Mouse (Mus musculus): ENCODE data around the gene Lmo4.

Gene Lmo4

DNA sequence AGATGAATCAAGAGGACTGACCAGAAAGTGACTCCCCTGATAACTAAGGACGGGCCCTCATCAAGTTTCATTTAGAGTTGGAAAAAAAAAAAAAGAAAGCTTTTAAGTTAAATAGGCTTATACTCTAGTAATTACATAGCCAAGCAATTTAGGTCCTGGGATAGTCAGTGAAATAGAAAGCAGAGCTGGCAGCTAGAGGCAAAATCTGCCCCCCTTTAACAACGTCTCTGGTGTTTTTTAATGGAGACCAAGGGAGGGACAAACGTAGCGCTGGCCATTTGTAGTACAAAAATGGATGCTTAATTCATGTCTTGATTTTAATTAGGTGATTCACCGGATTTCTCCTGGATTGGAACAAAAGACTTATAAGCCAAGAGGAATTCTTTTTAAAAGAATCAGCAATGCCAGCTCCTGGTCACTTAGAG, 1.0 kb downstream of the Lmo4 start:
- peak; percentile 66 for DNase-seq (ENCODE audit: low spot score)

- DNase-seq (ENCODE audit: low spot score) = peak; percentile 75
Measured at GRCm38 (mm10) chr3:144203259-144203987, 1.6 kb downstream of the Lmo4 start.

DNA sequence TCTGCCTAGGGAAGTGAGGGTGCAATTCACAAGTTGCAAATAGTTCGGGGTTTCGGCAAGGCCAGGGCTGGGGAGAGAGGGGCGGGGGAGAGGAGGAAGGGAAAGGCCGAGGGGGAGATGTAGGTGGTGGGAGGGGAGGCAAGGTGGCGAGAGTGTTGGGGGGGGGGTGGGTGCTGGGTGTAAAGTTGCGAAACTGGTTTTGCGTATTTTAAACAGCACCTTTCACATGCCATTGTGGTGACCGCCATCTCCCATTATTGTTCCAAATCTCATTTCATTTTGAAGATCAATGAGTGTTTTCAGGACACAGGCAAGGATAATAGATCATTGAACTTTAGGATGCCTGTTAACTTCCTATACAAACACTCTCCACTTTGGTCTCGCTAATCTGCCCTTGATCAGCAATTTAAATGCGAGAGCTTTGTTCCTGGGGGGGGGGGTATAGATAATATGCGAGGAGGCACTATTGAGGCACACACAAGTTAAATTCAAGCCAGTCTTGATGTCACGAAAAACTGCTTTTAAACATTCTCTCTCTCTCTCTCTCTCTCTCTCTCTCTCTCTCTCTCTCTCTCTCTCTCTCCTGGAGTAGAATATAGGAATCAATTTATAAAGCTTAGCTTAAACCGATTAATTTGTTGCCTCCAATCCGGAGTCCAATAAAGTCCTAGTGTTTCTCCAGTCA, 2.3 kb downstream of the Lmo4 start:
- peak; percentile 51 for DNase-seq (ENCODE audit: low spot score)

GRCm38 (mm10) chr3:144201794-144202573, 3.0 kb downstream of the Lmo4 start:
- DNase-seq (ENCODE audit: low spot score) = peak; percentile 83

- DNase-seq (ENCODE audit: low spot score) = no peak
Measured at GRCm38 (mm10) chr3:144185327-144186152, 19.5 kb downstream of the Lmo4 start.

- DNase-seq (ENCODE audit: low spot score) = no peak
Measured at GRCm38 (mm10) chr3:144184918-144185317, 20.1 kb downstream of the Lmo4 start.

GRCm38 (mm10) chr3:144182229-144182628, 22.8 kb downstream of the Lmo4 start:
- DNase-seq (ENCODE audit: low spot score) = no peak

DNA sequence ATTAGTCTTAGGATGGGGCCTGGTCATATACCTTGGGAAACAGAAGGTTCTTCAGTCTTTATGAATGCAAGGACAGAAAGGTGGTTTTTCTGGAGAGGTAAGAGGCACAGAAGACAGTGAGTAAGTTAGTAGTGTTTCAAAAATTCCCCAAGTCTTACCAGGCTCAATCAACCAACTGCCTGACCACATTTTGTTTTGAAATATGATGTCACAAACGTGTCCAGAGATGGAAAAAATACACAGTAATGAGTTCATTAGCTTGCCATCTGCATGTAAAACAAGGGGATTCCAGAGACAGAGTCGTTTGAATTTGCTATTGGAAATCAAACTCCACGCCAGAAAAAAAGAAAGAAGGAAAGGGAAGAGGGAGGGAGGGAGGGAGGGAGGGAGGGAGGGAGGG, 26.1 kb downstream of the Lmo4 start:
- no peak for DNase-seq (ENCODE audit: low spot score)

GRCm38 (mm10) chr3:144173866-144174588, 31.0 kb downstream of the Lmo4 start:
- DNase-seq (ENCODE audit: low spot score) = no peak

GRCm38 (mm10) chr3:144173138-144173537, 31.9 kb downstream of the Lmo4 start:
- no peak for DNase-seq (ENCODE audit: low spot score)

DNA sequence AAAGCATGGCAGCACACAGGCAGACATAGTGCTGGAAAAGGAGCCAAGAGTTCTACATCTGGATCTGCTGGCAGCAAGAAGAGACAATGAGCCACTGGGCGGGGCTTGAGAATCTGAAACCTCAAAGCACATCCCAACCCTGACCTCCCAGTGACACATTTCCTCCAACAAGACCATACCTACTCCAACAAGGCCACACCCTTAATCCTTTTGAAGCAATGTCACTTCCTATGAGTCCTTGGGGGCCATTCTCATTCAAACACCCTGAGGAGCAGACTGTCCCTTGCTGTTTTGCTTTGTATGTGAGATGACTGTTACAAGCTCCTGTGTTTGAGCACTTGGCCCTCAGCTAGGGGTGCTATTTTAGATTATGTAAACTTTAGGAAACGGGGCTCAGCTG, 33.3 kb downstream of the Lmo4 start:
- DNase-seq (ENCODE audit: low spot score) = no peak

GRCm38 (mm10) chr3:144170539-144170938, 34.5 kb downstream of the Lmo4 start:
- no peak for DNase-seq (ENCODE audit: low spot score)

GRCm38 (mm10) chr3:144166439-144167155, 38.4 kb downstream of the Lmo4 start:
- DNase-seq (ENCODE audit: low spot score) = no peak

- DNase-seq (ENCODE audit: low spot score) = no peak
Measured at GRCm38 (mm10) chr3:144165439-144165838, 39.6 kb downstream of the Lmo4 start.

- DNase-seq (ENCODE audit: low spot score) = no peak
Measured at GRCm38 (mm10) chr3:144164665-144165385, 40.2 kb downstream of the Lmo4 start.

DNA sequence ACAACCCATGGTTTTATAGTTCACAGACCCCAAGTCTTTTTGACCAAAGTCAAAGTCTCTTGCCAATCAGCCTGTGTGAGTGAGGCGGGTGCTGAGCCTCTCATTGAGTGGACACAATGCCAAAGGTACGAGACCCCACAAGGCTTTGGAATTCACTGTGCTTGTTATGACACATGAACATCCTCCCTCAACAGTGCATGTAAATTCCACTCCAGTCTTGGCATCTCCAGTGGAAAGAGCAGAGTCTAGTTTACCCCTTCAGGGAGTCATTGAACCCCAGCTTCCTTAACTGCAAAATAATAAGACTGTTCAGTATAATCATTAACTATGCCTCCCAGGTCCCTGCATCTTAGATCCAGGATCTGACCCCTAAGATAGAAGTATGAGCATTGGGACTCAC, 41.3 kb downstream of the Lmo4 start:
- no peak for DNase-seq (ENCODE audit: low spot score)

- no peak for DNase-seq (ENCODE audit: low spot score)
Measured at GRCm38 (mm10) chr3:144162156-144162555, 42.9 kb downstream of the Lmo4 start.

DNA sequence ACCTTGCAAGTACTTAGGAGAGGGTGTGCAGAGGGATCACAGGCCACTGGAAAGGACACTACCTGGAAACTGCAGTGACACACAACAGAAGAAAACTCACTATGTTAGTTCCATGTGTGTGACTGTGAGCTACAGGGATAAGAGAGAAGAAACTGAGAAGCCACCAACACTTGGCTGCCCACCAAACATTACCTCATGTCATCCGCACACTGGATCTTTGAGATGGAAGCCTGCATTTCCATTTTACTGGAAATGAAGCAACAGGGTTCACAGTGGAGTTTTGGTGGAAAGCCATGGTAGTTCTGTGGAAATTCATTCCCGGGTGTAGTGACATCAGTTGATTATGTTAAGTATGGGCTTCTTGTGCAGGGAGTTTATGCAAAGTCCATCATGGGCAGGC, 43.8 kb downstream of the Lmo4 start:
- DNase-seq (ENCODE audit: low spot score) = peak; percentile 78

DNA sequence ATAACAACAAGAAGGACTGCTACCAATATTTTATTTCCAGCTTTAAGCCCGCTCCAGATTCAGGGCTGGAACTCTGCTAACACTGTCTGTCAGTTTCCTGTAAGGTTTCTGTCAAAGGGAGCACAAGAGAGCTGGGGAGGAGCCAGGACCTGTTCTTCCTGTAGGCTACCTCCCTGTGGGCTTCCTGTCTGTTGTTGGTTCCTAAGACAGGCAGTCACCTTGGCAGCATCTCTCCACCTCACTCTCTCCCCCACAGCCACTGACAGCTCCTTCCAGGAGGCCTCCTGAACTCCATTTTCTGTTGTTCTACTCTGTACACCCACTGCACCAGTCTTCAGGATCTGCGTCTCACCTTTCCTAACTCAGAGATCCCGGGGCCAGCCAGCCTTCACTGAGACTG, 49.3 kb downstream of the Lmo4 start:
- DNase-seq (ENCODE audit: low spot score) = no peak

GRCm38 (mm10) chr3:144153395-144153794, 51.6 kb downstream of the Lmo4 start:
- DNase-seq (ENCODE audit: low spot score) = no peak

Measured in adipocyte (in vitro differentiated cells).